Mouse (Mus musculus) erythroblast, adult 5-6 weeks (primary cell): ENCODE results near the gene Anxa1. TPM values are rescaled to one million over a fixed set of nuclear protein-coding genes. Genes with fewer than 3 reads are reported as not detected.

ENCODE experiments used
- ATAC-seq: replicated peaks from 2 replicates; pipeline ENCODE4 v1.8.0; 2016; ENCODE audit warnings: moderate number of reproducible peaks, mild to moderate bottlenecking, moderate TSS enrichment, inconsistent platforms; ENCODE audit not compliant: poor library complexity, low FRiP score, severe bottlenecking
- total RNA-seq, 2 experiments: library from RNA; stranded (forward) in 1 of 2; stranded (reverse) in 1 of 2; fragments of 150-400 nt in 1 of 2; fragments of 200-764, 138-1000 nt in 1 of 2; gene quantifications; 2 replicates each; pipeline versions ENCODE4 v1.2.3 to v1.2.4; 2015 to 2017; ENCODE audit warnings: low replicate concordance in 2 of 2

Anxa1 gene
- total RNA-seq, 2 experiments from 2014 or later: 528 to 762 TPM

- no peak for ATAC-seq
Observed at GRCm38 (mm10) chr19:20386296-20386695, 4.4 kb downstream of the Anxa1 start.

- ATAC-seq: no peak
Observed at GRCm38 (mm10) chr19:20385645-20386044, 5.1 kb downstream of the Anxa1 start.

GRCm38 (mm10) chr19:20381207-20381752 lies 9.5 kb downstream of the Anxa1 start:
- no peak for ATAC-seq

GRCm38 (mm10) chr19:20370175-20370574 lies 20.6 kb downstream of the Anxa1 start:
- ATAC-seq: no peak

- no peak for ATAC-seq
Observed at GRCm38 (mm10) chr19:20366571-20366970, 24.2 kb downstream of the Anxa1 start.

- no peak for ATAC-seq
Observed at GRCm38 (mm10) chr19:20366010-20366409, 24.7 kb downstream of the Anxa1 start.

- ATAC-seq: no peak
Observed at GRCm38 (mm10) chr19:20365364-20365763, 25.4 kb downstream of the Anxa1 start.

GRCm38 (mm10) chr19:20364931-20365330 lies 25.8 kb downstream of the Anxa1 start:
- ATAC-seq: no peak

GRCm38 (mm10) chr19:20363221-20363620 lies 27.5 kb downstream of the Anxa1 start:
- ATAC-seq: no peak

- ATAC-seq: peak; percentile 74; the same call in 1 of the 2 replicates
Observed at GRCm38 (mm10) chr19:20361917-20362577, 28.7 kb downstream of the Anxa1 start.

GRCm38 (mm10) chr19:20358679-20359078 lies 32.1 kb downstream of the Anxa1 start:
- no peak for ATAC-seq

- peak; percentile 79 for ATAC-seq
Observed at GRCm38 (mm10) chr19:20345317-20345917, 45.3 kb downstream of the Anxa1 start.

GRCm38 (mm10) chr19:20344511-20345316 lies 46.0 kb downstream of the Anxa1 start:
- peak; percentile 73; the same call in 1 of the 2 replicates for ATAC-seq

- ATAC-seq: no peak
Observed at GRCm38 (mm10) chr19:20344052-20344451, 46.7 kb downstream of the Anxa1 start.

Other genes with a start within 250 kb of the Anxa1 start
- gene Aldh1a1, start 101.8 kb upstream of the Anxa1 start, total RNA-seq (2015; ENCODE audit: low replicate concordance): 46.7 and 53.5 TPM in 2 replicates
- gene Aldh1a1, start 101.8 kb upstream of the Anxa1 start, total RNA-seq (2017; ENCODE audit: low replicate concordance): 139 and 168 TPM in 2 replicates